Mouse (Mus musculus) liver, embryonic 14.5 days (tissue): ENCODE data around the gene Rab29.
"Not testable (repeated sequence)": the region's sequence is repeated elsewhere in the genome, so short reads cannot be mapped to it uniquely, and the experiment has no call there.

Experiments used
- CTCF ChIP-seq: IDR thresholded peaks from 2 replicates; pipeline ENCODE4 v1.5.1; 2016; ENCODE audit warnings: antibody characterized with exemption, low read depth, control low read depth
- EP300 ChIP-seq: IDR thresholded peaks from 2 replicates; pipeline ENCODE4 v1.6.1; 2016; ENCODE audit warnings: antibody characterized with exemption, low read depth

DNA sequence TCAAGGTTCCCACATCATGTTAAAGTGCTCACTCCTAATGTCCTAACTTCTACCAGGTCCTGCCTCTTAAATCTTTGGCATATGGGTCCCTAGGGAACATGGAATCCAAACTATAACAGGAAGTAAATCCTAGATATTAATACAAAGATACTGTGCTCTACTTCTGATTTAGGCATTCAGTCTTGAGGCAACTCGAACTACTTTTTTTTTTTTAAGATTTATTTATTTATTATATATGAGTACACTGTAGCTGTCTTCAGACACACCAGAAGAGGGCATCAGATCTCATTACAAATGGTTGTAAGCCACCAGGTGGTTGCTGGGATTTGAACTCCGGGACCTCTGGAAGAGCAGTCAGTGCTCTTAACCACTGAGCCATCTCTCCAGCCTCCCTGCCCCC is 42.2 kb downstream of the Rab29 start:
- TF ChIP-seq CTCF, EP300: not testable (repeated sequence)
